Mouse (Mus musculus): Measurements from ENCODE around the gene Gnaq.

Gene Gnaq

GRCm38 (mm10) chr19:16204776-16205680 lies 72.4 kb downstream of the Gnaq start:
- DNase-seq: no peak

- no peak for DNase-seq
Observed at GRCm38 (mm10) chr19:16209616-16210015, 77.0 kb downstream of the Gnaq start.

- no peak for DNase-seq
Observed at GRCm38 (mm10) chr19:16214946-16215345, 82.3 kb downstream of the Gnaq start.

GRCm38 (mm10) chr19:16215430-16216016 lies 82.9 kb downstream of the Gnaq start:
- DNase-seq: no peak

- DNase-seq: no peak
Observed at GRCm38 (mm10) chr19:16219978-16220377, 87.3 kb downstream of the Gnaq start.

GRCm38 (mm10) chr19:16222526-16222925 lies 89.9 kb downstream of the Gnaq start:
- no peak for DNase-seq

GRCm38 (mm10) chr19:16223126-16223525 lies 90.5 kb downstream of the Gnaq start:
- no peak for DNase-seq

GRCm38 (mm10) chr19:16224831-16225230 lies 92.2 kb downstream of the Gnaq start:
- DNase-seq: no peak

GRCm38 (mm10) chr19:16231584-16231983 lies 99.0 kb downstream of the Gnaq start:
- DNase-seq: no peak

GRCm38 (mm10) chr19:16235594-16235993 lies 103.0 kb downstream of the Gnaq start:
- no peak for DNase-seq

GRCm38 (mm10) chr19:16237034-16237433 lies 104.4 kb downstream of the Gnaq start:
- no peak for DNase-seq

GRCm38 (mm10) chr19:16238072-16238471 lies 105.4 kb downstream of the Gnaq start:
- no peak for DNase-seq

- DNase-seq: no peak
Observed at GRCm38 (mm10) chr19:16238512-16238911, 105.9 kb downstream of the Gnaq start.

GRCm38 (mm10) chr19:16242708-16243107 lies 110.1 kb downstream of the Gnaq start:
- no peak for DNase-seq

- DNase-seq: no peak
Observed at GRCm38 (mm10) chr19:16249025-16249424, 116.4 kb downstream of the Gnaq start.

- DNase-seq: no peak
Observed at GRCm38 (mm10) chr19:16250921-16251320, 118.3 kb downstream of the Gnaq start.

- DNase-seq: no peak
Observed at GRCm38 (mm10) chr19:16251819-16252218, 119.2 kb downstream of the Gnaq start.

- no peak for DNase-seq
Observed at GRCm38 (mm10) chr19:16252696-16253095, 120.1 kb downstream of the Gnaq start.

GRCm38 (mm10) chr19:16254881-16255280 lies 122.2 kb downstream of the Gnaq start:
- DNase-seq: no peak

GRCm38 (mm10) chr19:16255294-16255693 lies 122.7 kb downstream of the Gnaq start:
- no peak for DNase-seq

- DNase-seq: no peak
Observed at GRCm38 (mm10) chr19:16258766-16259355, 126.2 kb downstream of the Gnaq start.

- DNase-seq: no peak
Observed at GRCm38 (mm10) chr19:16259786-16260434, 127.3 kb downstream of the Gnaq start.

GRCm38 (mm10) chr19:16260435-16260832 lies 127.8 kb downstream of the Gnaq start:
- no peak for DNase-seq

All from thymus, postnatal 36 days (tissue).